Mouse (Mus musculus): Measurements from ENCODE around the gene B3galt6.

DNA sequence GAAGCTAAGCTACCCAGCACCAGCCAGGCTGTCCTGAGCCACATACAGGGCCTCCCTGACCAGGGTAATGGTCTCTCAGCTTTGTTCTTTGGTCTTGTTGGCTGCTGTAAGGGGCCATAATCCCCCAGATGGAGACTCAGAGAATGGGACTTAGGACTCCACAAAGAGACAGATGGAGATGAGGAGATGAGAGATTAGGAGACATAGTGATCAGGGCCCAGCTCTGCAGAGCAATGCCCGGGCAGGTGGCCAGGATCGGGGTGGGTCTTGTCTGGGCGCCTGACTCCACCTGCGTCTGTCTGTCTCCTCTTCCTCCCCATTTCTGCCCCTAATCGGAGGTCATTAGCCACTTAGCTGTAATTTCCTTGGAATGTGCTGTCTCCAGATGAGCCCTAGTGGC, 22.2 kb downstream of the B3galt6 start:
- TF ChIP-seq CTCF (IDR thresholded peaks at IDR 0.05; ENCODE audit: insufficient read depth, low read depth, low read length) (no peak), POLR2A (IDR thresholded peaks at IDR 0.05; ENCODE audit: insufficient read depth, low read depth, low read length) (no peak)
